Mouse (Mus musculus) ES-E14 (cell line): Measurements from ENCODE around the gene Vmn1r39. TPM values are rescaled to one million over a fixed set of nuclear protein-coding genes. Genes with fewer than 3 reads are reported as not detected.
"Not testable (repeated sequence)": the region's sequence is repeated elsewhere in the genome, so short reads cannot be mapped to it uniquely, and the experiment has no call there.

Experiments used
- DNase-seq: peaks from one replicate; pipeline ENCODE4 v3.0.0-alpha.2; 2013; ENCODE audit warnings: low read depth, low spot score
- H3K27ac ChIP-seq: 2 replicates; pipeline ENCODE4 v1.5.1; 2012; ENCODE audit warnings: low read depth, mild to moderate bottlenecking, low read length, moderate library complexity, mixed read lengths; ENCODE audit not compliant: poor library complexity, insufficient read depth, severe bottlenecking
- H3K36me3 ChIP-seq: 2 replicates; pipeline ENCODE4 v1.6.1; 2012; ENCODE audit warnings: mild to moderate bottlenecking, low read length, moderate library complexity, mixed read lengths; ENCODE audit not compliant: control insufficient read depth, poor library complexity, insufficient read depth, severe bottlenecking
- H3K4me1 ChIP-seq, 2 experiments: fragments of 150-350 bp in 1 of 2; sonication (generic) in 1 of 2; 2 replicates each; pipeline ENCODE4 v1.6.1; 2012; ENCODE audit warnings: low read length in 2 of 2, mild to moderate bottlenecking in 1 of 2, mixed read lengths in 1 of 2; ENCODE audit not compliant: control insufficient read depth in 2 of 2, insufficient read depth in 2 of 2, poor library complexity in 1 of 2
- H3K4me3 ChIP-seq, 2 experiments: fragments of 150-350 bp in 1 of 2; sonication (generic) in 1 of 2; 2 replicates each; pipeline ENCODE4 v1.5.1; 2012; ENCODE audit warnings: low read length in 2 of 2, low read depth in 1 of 2, mild to moderate bottlenecking in 1 of 2, mixed read lengths in 1 of 2; ENCODE audit not compliant: insufficient read depth in 1 of 2, poor library complexity in 1 of 2, severe bottlenecking in 1 of 2
- H3K9ac ChIP-seq: 2 replicates; pipeline ENCODE4 v1.6.1; 2012; ENCODE audit warnings: low read depth, mild to moderate bottlenecking, low read length, mixed read lengths; ENCODE audit not compliant: poor library complexity, insufficient read depth, severe bottlenecking
- H3K9me3 ChIP-seq: fragments of 150-350 bp; sonication (generic); 2 replicates; pipeline ENCODE4 v1.6.1; 2012; ENCODE audit warnings: low read depth, mild to moderate bottlenecking, low read length; ENCODE audit not compliant: control insufficient read depth, insufficient read depth
- CHD2 ChIP-seq: IDR thresholded peaks from 2 replicates; pipeline ENCODE4 v1.6.1; 2014; ENCODE audit warnings: mild to moderate bottlenecking, low read depth, low read length, inconsistent platforms
- HCFC1 ChIP-seq: IDR thresholded peaks from 2 replicates; pipeline ENCODE4 v1.6.1; 2012; ENCODE audit warnings: low read length, inconsistent platforms, borderline replicate concordance; ENCODE audit not compliant: insufficient read depth
- MAFK ChIP-seq: IDR thresholded peaks from 2 replicates; pipeline ENCODE4 v1.6.1; 2014; ENCODE audit warnings: mild to moderate bottlenecking, low read depth, low read length, inconsistent platforms; ENCODE audit not compliant: insufficient read depth
- ZC3H11A ChIP-seq: IDR thresholded peaks from 2 replicates; pipeline ENCODE4 v1.6.1; 2012; ENCODE audit warnings: low read depth, mild to moderate bottlenecking, inconsistent platforms, low read length, borderline replicate concordance
- ZNF384 ChIP-seq: IDR thresholded peaks from 2 replicates; pipeline ENCODE4 v1.6.1; 2012; ENCODE audit warnings: low read depth, low read length, inconsistent platforms
- in situ Hi-C, 2 experiments: fragments of 600-800 bp; cut with MboI; formaldehyde crosslinking; loops; one replicate each; pipeline ENCODE4 v1.15.1; 2025; ENCODE audit warnings: low sequenced_read_pairs in 2 of 2, inconsistent platforms in 1 of 2; ENCODE audit not compliant: unreplicated experiment in 2 of 2
- total RNA-seq: library from RNA; depleted of rRNA; stranded (reverse); fragments of 300-350 nt; gene quantifications from 2 replicates; pipeline ENCODE4 v1.2.3, GENCODE M21; 2012; rRNA removed

The Vmn1r39 gene
- total RNA-seq, 1 experiment, result not detected

- not testable (repeated sequence) for H3K4me1 ChIP-seq, H3K36me3 ChIP-seq, H3K27ac ChIP-seq, H3K9me3 ChIP-seq, H3K9ac ChIP-seq, H3K4me3 ChIP-seq
- peak; percentile 37 for DNase-seq
- in situ Hi-C loops, result loop anchor here in 1 of 2 experiments (25.0 kb wide), 1 partner anchor 322 kb away; no protein-coding TSS in a partner anchor
- TF ChIP-seq ZC3H11A, result 0 out of 2 replicates have a peak, but pooled peaks have one; percentile 40
Measured at GRCm38 (mm10) chr6:66840631-66841030, 30.2 kb upstream of the Vmn1r39 start.

- DNase-seq, result no peak
- no peak for TF ChIP-seq MAFK
- no peak for TF ChIP-seq HCFC1
- TF ChIP-seq ZC3H11A, result no peak
- TF ChIP-seq ZNF384, result no peak
- no peak for TF ChIP-seq CHD2
- Histone ChIP-seq H3K4me1 (no peaks in the 10 kb centered on the region), H3K4me3 (no peak overlapping the region), H3K36me3 (no peaks in the 10 kb centered on the region), H3K9me3 (no peaks in the 10 kb centered on the region), H3K27ac (no peak overlapping the region), H3K9ac (no peak overlapping the region)
- in situ Hi-C loops, result loop anchor here in 1 of 2 experiments (25.0 kb wide), 1 partner anchor 325 kb away; no protein-coding TSS in a partner anchor
Measured at GRCm38 (mm10) chr6:66836932-66837331, 26.5 kb upstream of the Vmn1r39 start.

- TF ChIP-seq MAFK (no peak), HCFC1 (no peak), ZC3H11A (no peak), ZNF384 (no peak), CHD2 (no peak)
- H3K9ac ChIP-seq, result no peak overlapping the region
- H3K36me3 ChIP-seq, result no peaks in the 10 kb centered on the region
- no peak overlapping the region for H3K4me3 ChIP-seq
- no peaks in the 10 kb centered on the region for H3K4me1 ChIP-seq
- no peaks in the 10 kb centered on the region for H3K9me3 ChIP-seq
- no peak for DNase-seq
- in situ Hi-C loops, result no loop called here
- no peak overlapping the region for H3K27ac ChIP-seq
Measured at GRCm38 (mm10) chr6:66806311-66806710, 4.1 kb downstream of the Vmn1r39 start.

- Histone ChIP-seq H3K4me3 (no peak overlapping the region), H3K9ac (no peak overlapping the region), H3K27ac (no peak overlapping the region), H3K4me1 (no peaks in the 10 kb centered on the region), H3K9me3 (no peaks in the 10 kb centered on the region), H3K36me3 (no peaks in the 10 kb centered on the region)
- DNase-seq, result no peak
- in situ Hi-C loops, result no loop called here
- no peak for TF ChIP-seq HCFC1
- peak; percentile 89 for TF ChIP-seq MAFK
Measured at GRCm38 (mm10) chr6:66805713-66806112, 4.7 kb downstream of the Vmn1r39 start.

- H3K36me3 ChIP-seq, H3K9ac ChIP-seq, DNase-seq, H3K27ac ChIP-seq, in situ Hi-C loops, H3K9me3 ChIP-seq, H3K4me1 ChIP-seq, H3K4me3 ChIP-seq: not testable (repeated sequence)
Measured at GRCm38 (mm10) chr6:66782527-66782926, 27.9 kb downstream of the Vmn1r39 start, which contains the start of gene Vmn1r38. TSS of gene Vmn1r38 (minus strand) at chr6:66782627.

Other genes with a start within 250 kb of the Vmn1r39 start
- 0.09 and 0.11 TPM in 2 replicates for gene Vmn1r33, start 192.3 kb downstream of the Vmn1r39 start, total RNA-seq
- gene Vmn1r34, start 166.7 kb downstream of the Vmn1r39 start, total RNA-seq, result 0.37 and 0.62 TPM in 2 replicates
- not detected in 2 replicates for gene Vmn1r35, start 124.7 kb downstream of the Vmn1r39 start, total RNA-seq
- gene Vmn1r36, start 91.4 kb downstream of the Vmn1r39 start, total RNA-seq, result not detected in 2 replicates
- gene Vmn1r37, start 81.2 kb downstream of the Vmn1r39 start, total RNA-seq, result not detected in 2 replicates
- not detected in 2 replicates for gene Vmn1r38, start 28.0 kb downstream of the Vmn1r39 start, total RNA-seq
- gene Gng12, start 85.8 kb upstream of the Vmn1r39 start, total RNA-seq, result 5.8 and 14.3 TPM in 2 replicates
- 49.1 and 70.3 TPM in 2 replicates for gene Gadd45a, start 226.8 kb upstream of the Vmn1r39 start, total RNA-seq